Mouse (Mus musculus) midbrain, embryonic 11.5 days (tissue): ENCODE measurements around the gene 4930433I11Rik. TPM values are rescaled to one million over a fixed set of nuclear protein-coding genes. Genes with fewer than 3 reads are reported as not detected.
"Not testable (repeated sequence)": the region's sequence is repeated elsewhere in the genome, so short reads cannot be mapped to it uniquely, and the experiment has no call there.

Source experiments
- ATAC-seq: fragments of 200-750 bp; cut with Nextera tagmentation; 2 replicates; pipeline ENCODE4 v1.8.0; 2017; ENCODE audit warnings: moderate TSS enrichment, moderate library complexity; ENCODE audit not compliant: low FRiP score
- DNase-seq: peaks from one replicate; pipeline ENCODE4 v3.0.0; 2015; ENCODE audit warnings: low spot score; ENCODE audit errors: missing footprints
- H3K27ac ChIP-seq: fragments of 300-500 bp; sonication (generic); 2 replicates; pipeline ENCODE4 v1.5.1; 2014; ENCODE audit warnings: low read depth, low read length
- H3K27me3 ChIP-seq: fragments of 300-500 bp; sonication (generic); 2 replicates; pipeline ENCODE4 v1.6.1; 2014; ENCODE audit warnings: mild to moderate bottlenecking, low read length, moderate library complexity, mixed read lengths; ENCODE audit not compliant: control insufficient read depth, insufficient read depth
- H3K36me3 ChIP-seq: fragments of 300-500 bp; sonication (generic); 2 replicates; pipeline ENCODE4 v1.6.1; 2014; ENCODE audit warnings: mild to moderate bottlenecking, low read length, moderate library complexity, mixed read lengths; ENCODE audit not compliant: control insufficient read depth, insufficient read depth
- H3K4me1 ChIP-seq: fragments of 300-500 bp; sonication (generic); 2 replicates; pipeline ENCODE4 v1.6.1; 2014; ENCODE audit warnings: low read length; ENCODE audit not compliant: control insufficient read depth, insufficient read depth
- H3K4me2 ChIP-seq: fragments of 300-500 bp; sonication (generic); 2 replicates; pipeline ENCODE4 v1.6.1; 2014; ENCODE audit warnings: mild to moderate bottlenecking, moderate library complexity
- H3K4me3 ChIP-seq: fragments of 300-500 bp; sonication (generic); 2 replicates; pipeline ENCODE4 v1.5.1; 2014; ENCODE audit warnings: low read depth, low read length
- H3K9ac ChIP-seq: fragments of 300-500 bp; sonication (generic); 2 replicates; pipeline ENCODE4 v1.6.1; 2014; ENCODE audit warnings: low read length
- H3K9me3 ChIP-seq: fragments of 300-500 bp; sonication (generic); 2 replicates; pipeline ENCODE4 v1.6.1; 2016; ENCODE audit warnings: low read length; ENCODE audit not compliant: control insufficient read depth
- WGBS: fragments of 180-500 bp; shearing (Covaris S2); extraction: QIAGEN DNeasy Blood & Tissue Kit; methylation state at CpG from one replicate; pipeline ENCODE4 v1.1.7; 2014; 5-methylcytosine and 5-hydroxymethylcytosine counted together
- polyA plus RNA-seq: library from polyadenylated mRNA; unstranded; fragments of >200 nt; fragmentation: Nextera tagmentation; extraction: Ambion mirVana; gene quantifications from 2 replicates; pipeline ENCODE4 v1.2.1, GENCODE M21; 2014

The 4930433I11Rik gene
- polyA plus RNA-seq, result not detected in 2 replicates

- no peak within 1 kb of the TSS for H3K4me2 ChIP-seq
- DNase-seq (no peak), ATAC-seq (no peak)
- H3K9ac ChIP-seq, result no peak within 1 kb of the TSS
- H3K27me3 ChIP-seq, result no peaks in the 10 kb centered on the region
- H3K27ac ChIP-seq, result no peak within 1 kb of the TSS
- no peak within 1 kb of the TSS for H3K4me3 ChIP-seq
- H3K36me3 ChIP-seq, result no peaks in the 10 kb centered on the region
- no peaks in the 10 kb centered on the region for H3K4me1 ChIP-seq
- no peaks in the 10 kb centered on the region for H3K9me3 ChIP-seq
- WGBS, result 83% methylated on average over 1 of the region's 1 CpGs
These were observed at the start of gene 4930433I11Rik for GRCm38 (mm10) chr7:40987243-40987642. Gene 4930433I11Rik (plus strand): TSS chr7:40987543.

GRCm38 (mm10) chr7:40939371-40939770 is 48.0 kb upstream of the 4930433I11Rik start:
- Histone ChIP-seq H3K4me3 (no peak overlapping the region), H3K9me3 (no peaks in the 10 kb centered on the region), H3K4me1 (no peaks in the 10 kb centered on the region), H3K27ac (no peak overlapping the region), H3K4me2 (no peak overlapping the region), H3K27me3 (no peaks in the 10 kb centered on the region), H3K9ac (no peak overlapping the region), H3K36me3 (no peaks in the 10 kb centered on the region)
- WGBS, result 97% methylated on average over 1 of the region's 1 CpGs
- DNase-seq (no peak), ATAC-seq (no peak)

- ATAC-seq, result peak; percentile 46; the same call in 1 of the 2 replicates
- Histone ChIP-seq H3K4me1 (no peaks in the 10 kb centered on the region), H3K9ac (no peak overlapping the region), H3K4me2 (no peak overlapping the region), H3K36me3 (no peaks in the 10 kb centered on the region), H3K9me3 (no peaks in the 10 kb centered on the region), H3K27me3 (no peaks in the 10 kb centered on the region), H3K27ac (no peak overlapping the region), H3K4me3 (no peak overlapping the region)
- WGBS, result 58% methylated on average over 3 of the region's 3 CpGs
- peak; percentile 85 for DNase-seq
These were observed 45.0 kb upstream of the 4930433I11Rik start for GRCm38 (mm10) chr7:40942233-40942935.

GRCm38 (mm10) chr7:41032419-41032818 is 45.1 kb downstream of the 4930433I11Rik start, which contains the start of gene Gm4884:
Gene Gm4884 (plus strand): TSS chr7:41032719.
- H3K4me2 ChIP-seq, H3K9me3 ChIP-seq, DNase-seq, H3K36me3 ChIP-seq, H3K4me1 ChIP-seq, ATAC-seq, H3K9ac ChIP-seq, H3K27me3 ChIP-seq, H3K27ac ChIP-seq, H3K4me3 ChIP-seq: not testable (repeated sequence)
- WGBS, result 88% methylated on average over 1 of the region's 1 CpGs

- not testable (repeated sequence) for H3K9ac ChIP-seq, H3K4me1 ChIP-seq, H3K9me3 ChIP-seq, H3K4me3 ChIP-seq, H3K36me3 ChIP-seq, H3K4me2 ChIP-seq, H3K27ac ChIP-seq, H3K27me3 ChIP-seq, ATAC-seq, DNase-seq
- WGBS, result 63% methylated on average over 3 of the region's 3 CpGs
These were observed 56.7 kb downstream of the 4930433I11Rik start for GRCm38 (mm10) chr7:41044058-41044457.

Other genes starting within 250 kb of the 4930433I11Rik start
- gene Vstm2b, start 89.2 kb upstream of the 4930433I11Rik start, polyA plus RNA-seq, result 11.9 and 12.5 TPM in 2 replicates
- not detected in 2 replicates for gene Gm4884, start 45.2 kb downstream of the 4930433I11Rik start, polyA plus RNA-seq
- not detected in 2 replicates for gene Gm5592, start 166.3 kb downstream of the 4930433I11Rik start, polyA plus RNA-seq